Mouse (Mus musculus): ENCODE measurements around the gene Oaz1. TPM values are rescaled to one million over a fixed set of nuclear protein-coding genes. Genes with fewer than 3 reads are reported as not detected.
A peak's percentile ranks its signal among the peaks of the same experiment; 100 is the strongest.

Gene Oaz1
- polyA plus RNA-seq, 1 experiment: 823 TPM

- TF ChIP-seq POLR2A (IDR thresholded peaks at IDR 0.05; ENCODE audit: borderline replicate concordance, low read depth, low read length): no peak
- TF ChIP-seq CTCF (IDR thresholded peaks at IDR 0.05; ENCODE audit: low read depth, low read length): no peak
- Histone ChIP-seq H3K27ac (ENCODE audit: insufficient read depth, low read depth, low read length) (no peak overlapping the region), H3K4me3 (ENCODE audit: insufficient read depth, low read length) (no peak overlapping the region), H3K4me1 (ENCODE audit: control insufficient read depth, insufficient read depth, low read length) (peaks cover 4% of the 10 kb centered on the region; the same call in 1 of the 2 replicates)
Measured at GRCm38 (mm10) chr10:80792175-80793032, 34.1 kb upstream of the Oaz1 start.

GRCm38 (mm10) chr10:80793033-80793784, 33.2 kb upstream of the Oaz1 start:
- no peak overlapping the region for H3K4me3 ChIP-seq (ENCODE audit: insufficient read depth, low read length)
- TF ChIP-seq POLR2A (IDR thresholded peaks at IDR 0.05; ENCODE audit: borderline replicate concordance, low read depth, low read length) (no peak), CTCF (IDR thresholded peaks at IDR 0.05; ENCODE audit: low read depth, low read length) (no peak)
- H3K27ac ChIP-seq (ENCODE audit: insufficient read depth, low read depth, low read length): no peak overlapping the region
- peaks cover 4% of the 10 kb centered on the region; the same call in 1 of the 2 replicates for H3K4me1 ChIP-seq (ENCODE audit: control insufficient read depth, insufficient read depth, low read length)

- peaks cover 4% of the 10 kb centered on the region; the same call in 1 of the 2 replicates for H3K4me1 ChIP-seq (ENCODE audit: control insufficient read depth, insufficient read depth, low read length)
- H3K27ac ChIP-seq (ENCODE audit: insufficient read depth, low read depth, low read length): no peak overlapping the region
- TF ChIP-seq CTCF (IDR thresholded peaks at IDR 0.05; ENCODE audit: low read depth, low read length) (no peak), POLR2A (IDR thresholded peaks at IDR 0.05; ENCODE audit: borderline replicate concordance, low read depth, low read length) (no peak)
- no peak overlapping the region for H3K4me3 ChIP-seq (ENCODE audit: insufficient read depth, low read length)
Measured at GRCm38 (mm10) chr10:80793803-80794202, 32.7 kb upstream of the Oaz1 start.

- TF ChIP-seq POLR2A (IDR thresholded peaks at IDR 0.05; ENCODE audit: borderline replicate concordance, low read depth, low read length): no peak
- no peak for TF ChIP-seq CTCF (IDR thresholded peaks at IDR 0.05; ENCODE audit: low read depth, low read length)
- H3K4me3 ChIP-seq (ENCODE audit: insufficient read depth, low read length): no peak overlapping the region
- H3K27ac ChIP-seq (ENCODE audit: insufficient read depth, low read depth, low read length): no peak overlapping the region
- peaks cover 4% of the 10 kb centered on the region; the same call in 1 of the 2 replicates for H3K4me1 ChIP-seq (ENCODE audit: control insufficient read depth, insufficient read depth, low read length)
Measured at GRCm38 (mm10) chr10:80794750-80795149, 31.7 kb upstream of the Oaz1 start.

GRCm38 (mm10) chr10:80796307-80796848, 30.1 kb upstream of the Oaz1 start:
- Histone ChIP-seq H3K4me3 (ENCODE audit: insufficient read depth, low read length) (peak overlapping the region; percentile 76), H3K4me1 (ENCODE audit: control insufficient read depth, insufficient read depth, low read length) (peaks cover 10% of the 10 kb centered on the region), H3K27ac (ENCODE audit: insufficient read depth, low read depth, low read length) (no peak overlapping the region)
- TF ChIP-seq CTCF (IDR thresholded peaks at IDR 0.05; ENCODE audit: low read depth, low read length): no peak

GRCm38 (mm10) chr10:80797186-80798149, 29.0 kb upstream of the Oaz1 start:
- Histone ChIP-seq H3K27ac (ENCODE audit: insufficient read depth, low read depth, low read length) (peak overlapping the region; percentile 95), H3K4me3 (ENCODE audit: insufficient read depth, low read length) (peak overlapping the region; percentile 76), H3K4me1 (ENCODE audit: control insufficient read depth, insufficient read depth, low read length) (peaks cover 13% of the 10 kb centered on the region)
- TF ChIP-seq POLR2A (IDR thresholded peaks at IDR 0.05; ENCODE audit: borderline replicate concordance, low read depth, low read length): no peak
- no peak for TF ChIP-seq CTCF (IDR thresholded peaks at IDR 0.05; ENCODE audit: low read depth, low read length)

GRCm38 (mm10) chr10:80798150-80799006, 28.1 kb upstream of the Oaz1 start, which contains the start of the genes Sf3a2 and Plekhj1:
Sf3a2 (plus strand) TSS chr10:80798198.
Plekhj1 (minus strand) TSS chr10:80798626.
- peaks cover 13% of the 10 kb centered on the region for H3K4me1 ChIP-seq (ENCODE audit: control insufficient read depth, insufficient read depth, low read length)
- H3K4me3 ChIP-seq (ENCODE audit: insufficient read depth, low read length): peak within 1 kb of the TSS; percentile 76
- TF ChIP-seq POLR2A (IDR thresholded peaks at IDR 0.05; ENCODE audit: borderline replicate concordance, low read depth, low read length) (no peak), CTCF (IDR thresholded peaks at IDR 0.05; ENCODE audit: low read depth, low read length) (no peak)
- H3K27ac ChIP-seq (ENCODE audit: insufficient read depth, low read depth, low read length): peak within 1 kb of the TSS; percentile 95

- Histone ChIP-seq H3K4me3 (ENCODE audit: insufficient read depth, low read length) (peak overlapping the region; percentile 76), H3K27ac (ENCODE audit: insufficient read depth, low read depth, low read length) (peak overlapping the region; percentile 87), H3K4me1 (ENCODE audit: control insufficient read depth, insufficient read depth, low read length) (peaks cover 13% of the 10 kb centered on the region)
- TF ChIP-seq CTCF (IDR thresholded peaks at IDR 0.05; ENCODE audit: low read depth, low read length) (no peak), POLR2A (IDR thresholded peaks at IDR 0.05; ENCODE audit: borderline replicate concordance, low read depth, low read length) (no peak)
Measured at GRCm38 (mm10) chr10:80799070-80799566, 27.3 kb upstream of the Oaz1 start.
